Mouse (Mus musculus) MEL (cell line): ENCODE measurements at regions not wholly inside any gene's neighbourhood (a gene's known extent, or its start where the extent isn't known, plus 50 kb on each side); places are given as distances from the start of the nearest gene placed in this dataset.

ENCODE experiments used
- DNase-seq: peaks from one replicate; pipeline ENCODE4 v3.0.0; 2011; ENCODE audit warnings: low read depth, low spot score
- H3K27ac ChIP-seq: 2 replicates; pipeline ENCODE4 v1.5.1; 2012; ENCODE audit warnings: low read depth, mild to moderate bottlenecking, control low read depth, low read length, moderate library complexity; ENCODE audit not compliant: control insufficient read depth
- H3K27me3 ChIP-seq, 2 experiments: fragments of 150-350 bp in 1 of 2; sonication (generic) in 1 of 2; 2 replicates each; pipeline ENCODE4 v1.6.1; 2012; ENCODE audit warnings: low read length in 2 of 2, mild to moderate bottlenecking in 2 of 2, improper control_type of control experiment in 1 of 2, moderate library complexity in 1 of 2; ENCODE audit not compliant: insufficient read depth in 2 of 2, control insufficient read depth in 1 of 2
- H3K36me3 ChIP-seq, 2 experiments: 2 replicates each; pipeline ENCODE4 v1.6.1; 2012 to 2014; ENCODE audit warnings: low read length in 2 of 2, improper control_type of control experiment in 1 of 2, inconsistent platforms in 1 of 2, mild to moderate bottlenecking in 1 of 2; ENCODE audit not compliant: insufficient read depth in 2 of 2, control insufficient read depth in 1 of 2
- H3K4me1 ChIP-seq, 2 experiments: fragments of 150-350 bp in 1 of 2; sonication (generic) in 1 of 2; 2 replicates each; pipeline ENCODE4 v1.6.1; 2012; ENCODE audit warnings: low read length in 2 of 2, improper control_type of control experiment in 1 of 2, mild to moderate bottlenecking in 1 of 2; ENCODE audit not compliant: insufficient read depth in 2 of 2, control insufficient read depth in 1 of 2
- H3K4me3 ChIP-seq, 2 experiments: fragments of 150-350 bp in 1 of 2; sonication (generic) in 1 of 2; 2 replicates each; pipeline ENCODE4 v1.5.1; 2012; ENCODE audit warnings: low read depth in 2 of 2, low read length in 2 of 2, mild to moderate bottlenecking in 2 of 2, moderate library complexity in 2 of 2, control low read depth in 1 of 2, improper control_type of control experiment in 1 of 2; ENCODE audit not compliant: control insufficient read depth in 1 of 2, insufficient read depth in 1 of 2
- H3K79me2 ChIP-seq: 2 replicates; pipeline ENCODE4 v1.6.1; 2012; ENCODE audit warnings: mild to moderate bottlenecking, low read length, moderate library complexity; ENCODE audit not compliant: control insufficient read depth, poor library complexity, insufficient read depth
- H3K9ac ChIP-seq: 2 replicates; pipeline ENCODE4 v1.6.1; 2012; ENCODE audit warnings: low read depth, mild to moderate bottlenecking, control low read depth, low read length, moderate library complexity; ENCODE audit not compliant: control insufficient read depth, poor library complexity, severe bottlenecking
- H3K9me3 ChIP-seq: fragments of 150-350 bp; sonication (generic); replicated peaks from 2 replicates; pipeline ENCODE4 v1.6.1; 2012; ENCODE audit warnings: mild to moderate bottlenecking, low read length, improper control_type of control experiment, moderate library complexity; ENCODE audit not compliant: insufficient read depth
- CHD2 ChIP-seq: IDR thresholded peaks from 2 replicates; pipeline ENCODE4 v1.6.1; 2011; ENCODE audit warnings: low read length, improper control_type of control experiment
- CTCF ChIP-seq, 3 experiments: IDR thresholded peaks in 2 of 3; conservative IDR thresholded peaks in 1 of 3; 2 replicates each; pipeline ENCODE4 v1.5.1; 2011 to 2012; ENCODE audit warnings: low read length in 3 of 3, low read depth in 2 of 3, mild to moderate bottlenecking in 2 of 3, improper control_type of control experiment in 1 of 3, inconsistent platforms in 1 of 3, mixed read lengths in 1 of 3, moderate library complexity in 1 of 3; ENCODE audit not compliant: control insufficient read depth in 1 of 3, insufficient read depth in 1 of 3, poor library complexity in 1 of 3, severe bottlenecking in 1 of 3
- E2F4 ChIP-seq: IDR thresholded peaks from 2 replicates; pipeline ENCODE4 v1.6.1; 2011; ENCODE audit warnings: low read depth, low read length, improper control_type of control experiment, borderline replicate concordance
- ETS1 ChIP-seq: IDR thresholded peaks from 2 replicates; pipeline ENCODE4 v1.6.1; 2012; ENCODE audit warnings: low read depth, mild to moderate bottlenecking, inconsistent platforms, low read length, improper control_type of control experiment, moderate library complexity
- GABPA ChIP-seq: IDR thresholded peaks from 2 replicates; pipeline ENCODE4 v1.6.1; 2012; ENCODE audit warnings: low read depth, mild to moderate bottlenecking, inconsistent platforms, low read length, improper control_type of control experiment, moderate library complexity
- JUND ChIP-seq: IDR thresholded peaks from 2 replicates; pipeline ENCODE4 v1.6.1; 2011; ENCODE audit warnings: low read depth, mild to moderate bottlenecking, improper control_type of control experiment, low read length
- KAT2A ChIP-seq: conservative IDR thresholded peaks from 2 replicates; pipeline ENCODE4 v1.6.1; 2012; ENCODE audit warnings: low read depth, low read length, improper control_type of control experiment, inconsistent platforms
- MAFK ChIP-seq: IDR thresholded peaks from 2 replicates; pipeline ENCODE4 v1.6.1; 2011; ENCODE audit warnings: low read depth, mild to moderate bottlenecking, low read length, improper control_type of control experiment, borderline replicate concordance
- MXI1 ChIP-seq: IDR thresholded peaks from 2 replicates; pipeline ENCODE4 v1.6.1; 2011; ENCODE audit warnings: mild to moderate bottlenecking, low read depth, low read length, improper control_type of control experiment
- MYB ChIP-seq: IDR thresholded peaks from 2 replicates; pipeline ENCODE4 v1.6.1; 2011; ENCODE audit warnings: mild to moderate bottlenecking, low read depth, low read length, improper control_type of control experiment
- NRF1 ChIP-seq: IDR thresholded peaks from 2 replicates; pipeline ENCODE4 v1.6.1; 2014; ENCODE audit warnings: low read depth, mild to moderate bottlenecking, inconsistent platforms, low read length, improper control_type of control experiment, moderate library complexity; ENCODE audit not compliant: poor library complexity, insufficient read depth, severe bottlenecking
- POLR2AphosphoS5 ChIP-seq: IDR thresholded peaks from 2 replicates; pipeline ENCODE4 v1.6.1; 2012; ENCODE audit warnings: low read depth, borderline replicate concordance, mild to moderate bottlenecking, inconsistent platforms, low read length, moderate library complexity, mixed read lengths
- RAD21 ChIP-seq: IDR thresholded peaks from 2 replicates; pipeline ENCODE4 v1.6.1; 2011; ENCODE audit warnings: mild to moderate bottlenecking, low read depth, low read length, improper control_type of control experiment
- SIN3A ChIP-seq: IDR thresholded peaks from 2 replicates; pipeline ENCODE4 v1.6.1; 2012; ENCODE audit warnings: low read length, improper control_type of control experiment, inconsistent platforms
- USF1 ChIP-seq: IDR thresholded peaks from 2 replicates; pipeline ENCODE4 v1.6.1; 2014; ENCODE audit warnings: low read depth, mild to moderate bottlenecking, inconsistent platforms, low read length, improper control_type of control experiment, moderate library complexity
- ZC3H11A ChIP-seq: IDR thresholded peaks from 2 replicates; pipeline ENCODE4 v1.6.1; 2012; ENCODE audit warnings: low read depth, mild to moderate bottlenecking, inconsistent platforms, low read length, improper control_type of control experiment
- ZMIZ1 ChIP-seq: IDR thresholded peaks from 2 replicates; pipeline ENCODE4 v1.6.1; 2012; ENCODE audit warnings: low read depth, mild to moderate bottlenecking, inconsistent platforms, low read length, improper control_type of control experiment, moderate library complexity

DNA sequence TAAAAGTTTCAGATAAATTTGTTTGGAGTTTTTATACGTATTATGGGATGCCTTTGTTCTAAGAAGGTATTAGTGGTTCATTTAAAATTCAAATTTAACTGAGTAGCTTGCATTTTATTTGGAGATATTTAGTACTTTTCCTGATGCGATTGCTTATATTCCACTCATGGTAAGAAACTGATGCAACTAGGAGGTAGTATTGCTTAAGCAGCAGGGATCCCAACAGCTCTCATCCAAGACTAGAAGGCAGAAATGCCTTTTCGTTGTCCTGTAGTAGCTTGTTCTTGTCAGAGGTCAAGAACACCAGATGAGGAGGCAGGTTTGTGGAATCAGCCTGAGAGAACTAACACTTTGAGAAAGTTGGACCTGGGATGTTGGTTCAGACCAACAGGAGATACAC is 120.5 kb downstream of the C1d start:
- DNase-seq, result no peak
- no peak overlapping the region for H3K9ac ChIP-seq
- TF ChIP-seq CTCF (IDR thresholded peaks at IDR 0.05 in 2 of 3, conservative IDR thresholded peaks at IDR 0.05 in 1 of 3; ENCODE audit: control insufficient read depth in 1 of 3, insufficient read depth in 1 of 3, low read depth in 2 of 3, low read length in 3 of 3, poor library complexity in 1 of 3, severe bottlenecking in 1 of 3), result no peak
- TF ChIP-seq NRF1, result no peak
- no peak for TF ChIP-seq E2F4
- TF ChIP-seq MYB, result no peak
- TF ChIP-seq CHD2, result no peak
- TF ChIP-seq GABPA, result no peak
- no peak for TF ChIP-seq MAFK
- TF ChIP-seq ETS1, result no peak
- TF ChIP-seq POLR2AphosphoS5, result no peak
- TF ChIP-seq RAD21, result no peak
- no peaks in the 10 kb centered on the region for H3K9me3 ChIP-seq
- H3K27me3 ChIP-seq, result no peaks in the 10 kb centered on the region
- H3K4me1 ChIP-seq, result no peaks in the 10 kb centered on the region
- no peak overlapping the region for H3K4me3 ChIP-seq
- no peak overlapping the region for H3K27ac ChIP-seq
- H3K36me3 ChIP-seq, result no peaks in the 10 kb centered on the region
- H3K79me2 ChIP-seq, result no peaks in the 10 kb centered on the region

DNA sequence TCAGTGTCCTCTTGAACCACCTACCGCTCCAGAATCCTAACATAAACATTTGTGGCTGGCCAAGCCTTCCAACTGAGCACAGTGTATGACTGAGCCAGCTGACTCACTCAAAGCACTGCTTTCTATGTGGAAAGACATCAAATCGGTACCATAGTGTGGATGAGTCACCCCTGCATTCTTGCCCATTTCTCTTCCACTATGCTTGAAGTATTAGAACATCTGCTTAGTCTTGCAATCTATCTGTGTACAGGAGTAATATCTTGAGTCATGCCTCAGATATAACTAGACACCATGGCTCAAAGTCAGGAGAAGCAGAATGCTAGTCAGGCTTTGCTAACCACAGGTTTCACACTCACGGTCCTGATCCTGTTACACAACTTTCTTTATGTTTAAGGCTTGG is 129.4 kb downstream of the C1d start:
- no peaks in the 10 kb centered on the region for H3K4me1 ChIP-seq
- H3K9me3 ChIP-seq, result no peaks in the 10 kb centered on the region
- TF ChIP-seq ZMIZ1 (no peak), MYB (no peak), USF1 (no peak), KAT2A (no peak), CTCF (IDR thresholded peaks at IDR 0.05 in 2 of 3, conservative IDR thresholded peaks at IDR 0.05 in 1 of 3; ENCODE audit: control insufficient read depth in 1 of 3, insufficient read depth in 1 of 3, low read depth in 2 of 3, low read length in 3 of 3, poor library complexity in 1 of 3, severe bottlenecking in 1 of 3) (no peak), E2F4 (no peak), ZC3H11A (no peak), JUND (no peak), MXI1 (no peak), SIN3A (no peak)
- H3K79me2 ChIP-seq, result no peaks in the 10 kb centered on the region
- no peaks in the 10 kb centered on the region for H3K36me3 ChIP-seq
- no peak overlapping the region for H3K4me3 ChIP-seq
- H3K9ac ChIP-seq, result no peak overlapping the region
- H3K27ac ChIP-seq, result no peak overlapping the region
- H3K27me3 ChIP-seq, result peaks cover 2% of the 10 kb centered on the region in 2 experiments; a peak in 1 of 4 replicates
- DNase-seq, result no peak
